Mouse (Mus musculus): ENCODE measurements around the gene Fam19a2. TPM values are rescaled to one million over a fixed set of nuclear protein-coding genes. Genes with fewer than 3 reads are reported as not detected.

Fam19a2 gene
- polyA plus RNA-seq (2015; fragmentation: Nextera tagmentation; extraction: Ambion mirVana): 0.25 and 0.41 TPM in 2 replicates

DNA sequence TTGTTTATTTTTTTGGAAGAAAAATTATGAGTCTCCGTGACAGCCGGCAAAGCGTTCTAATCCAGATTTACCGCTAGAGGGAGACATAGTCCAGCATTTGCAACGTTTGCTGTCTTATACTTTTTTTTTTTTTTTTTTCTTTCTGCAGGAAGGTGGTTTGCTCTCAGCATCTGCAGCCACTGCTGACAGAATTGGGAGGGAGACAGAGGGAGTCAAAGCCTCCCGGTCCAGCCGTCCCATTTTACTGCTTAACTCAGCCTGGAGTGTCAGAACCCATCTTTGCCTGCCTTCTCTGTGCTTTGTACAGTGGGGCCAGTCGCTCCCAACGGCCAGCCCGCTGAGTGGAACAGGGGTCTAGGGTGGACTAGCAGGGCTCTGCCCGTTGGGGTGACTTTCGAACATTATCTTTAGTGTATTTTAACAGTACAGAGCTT lies at the start of gene Fam19a2:
TSS of gene Fam19a2 (plus strand) at position 121 of the 434 bp plus-strand sequence.
- peaks cover 53% of the 10 kb centered on the region for H3K27me3 ChIP-seq (ENCODE audit: insufficient read depth, low read length)
- WGBS (ENCODE audit: insufficient replicate concordance): 3% methylated on average over 12 of the region's 12 CpGs

GRCm38 (mm10) chr10:123222785-123223184 lies 41.0 kb upstream of the Fam19a2 start:
- Histone ChIP-seq H3K4me2 (ENCODE audit: low read depth, low read length) (no peak overlapping the region), H3K36me3 (replicated peaks; ENCODE audit: insufficient read depth, low read length) (no peaks in the 10 kb centered on the region), H3K27ac (ENCODE audit: low read depth) (no peak overlapping the region), H3K4me1 (ENCODE audit: insufficient read depth) (no peaks in the 10 kb centered on the region), H3K9ac (replicated peaks) (no peak overlapping the region), H3K27me3 (ENCODE audit: insufficient read depth, low read length) (no peaks in the 10 kb centered on the region), H3K4me3 (ENCODE audit: low read depth, low read length) (no peak overlapping the region), H3K9me3 (ENCODE audit: low read length) (no peaks in the 10 kb centered on the region; the same call in 1 of the 2 replicates)
- WGBS (ENCODE audit: insufficient replicate concordance): 71% methylated on average over 5 of the region's 5 CpGs
- peak; percentile 73 for TF ChIP-seq EP300 (IDR thresholded peaks at IDR 0.05; ENCODE audit: low read depth)
- TF ChIP-seq CTCF (IDR thresholded peaks at IDR 0.05; ENCODE audit: low read depth): no peak
- ATAC-seq (peak; percentile 38; the same call in 1 of the 2 replicates), DNase-seq (no peak)

More for the DNA sequence above, at the start of gene Fam19a2:
- Histone ChIP-seq H3K27ac (ENCODE audit: low read depth) (no peak within 1 kb of the TSS), H3K4me2 (ENCODE audit: low read depth, low read length) (peak within 1 kb of the TSS; percentile 70), H3K4me1 (ENCODE audit: insufficient read depth) (peaks cover 6% of the 10 kb centered on the region), H3K36me3 (replicated peaks; ENCODE audit: insufficient read depth, low read length) (no peaks in the 10 kb centered on the region), H3K9me3 (ENCODE audit: low read length) (no peaks in the 10 kb centered on the region), H3K4me3 (ENCODE audit: low read depth, low read length) (peak within 1 kb of the TSS; percentile 28), H3K9ac (replicated peaks) (no peak within 1 kb of the TSS)
- DNase-seq (peak; percentile 37), ATAC-seq (no peak)
- TF ChIP-seq EP300 (IDR thresholded peaks at IDR 0.05; ENCODE audit: low read depth) (no peak), CTCF (IDR thresholded peaks at IDR 0.05; ENCODE audit: low read depth) (peak; percentile 74)

DNA sequence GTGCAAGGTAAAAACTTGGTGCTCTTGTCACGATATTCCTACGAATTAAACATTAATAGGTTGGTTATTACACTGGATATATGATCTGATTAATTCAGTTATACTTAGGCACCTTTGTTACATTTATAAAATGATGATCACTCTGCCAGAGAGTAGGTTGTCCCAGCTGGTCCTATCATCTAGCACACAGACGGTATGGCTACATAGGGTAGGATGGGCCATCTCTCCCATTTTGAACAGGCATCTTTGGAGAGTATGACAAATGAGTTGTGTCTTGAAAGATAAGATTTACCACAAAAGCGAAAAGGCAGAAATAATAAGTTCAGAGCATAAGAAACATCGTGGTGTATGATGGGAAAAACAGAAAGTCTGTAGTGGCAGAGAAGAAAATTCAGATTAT lies 34.4 kb upstream of the Fam19a2 start:
- Histone ChIP-seq H3K27ac (ENCODE audit: low read depth) (no peak overlapping the region), H3K4me3 (ENCODE audit: low read depth, low read length) (no peak overlapping the region), H3K27me3 (ENCODE audit: insufficient read depth, low read length) (no peaks in the 10 kb centered on the region), H3K9ac (replicated peaks) (no peak overlapping the region), H3K4me2 (ENCODE audit: low read depth, low read length) (no peak overlapping the region), H3K9me3 (ENCODE audit: low read length) (no peaks in the 10 kb centered on the region; the same call in 1 of the 2 replicates), H3K36me3 (replicated peaks; ENCODE audit: insufficient read depth, low read length) (no peaks in the 10 kb centered on the region), H3K4me1 (ENCODE audit: insufficient read depth) (no peaks in the 10 kb centered on the region)
- 75% methylated on average over 5 of the region's 5 CpGs for WGBS (ENCODE audit: insufficient replicate concordance)
- DNase-seq (no peak), ATAC-seq (no peak)
- TF ChIP-seq CTCF (IDR thresholded peaks at IDR 0.05; ENCODE audit: low read depth) (no peak), EP300 (IDR thresholded peaks at IDR 0.05; ENCODE audit: low read depth) (no peak)

DNA sequence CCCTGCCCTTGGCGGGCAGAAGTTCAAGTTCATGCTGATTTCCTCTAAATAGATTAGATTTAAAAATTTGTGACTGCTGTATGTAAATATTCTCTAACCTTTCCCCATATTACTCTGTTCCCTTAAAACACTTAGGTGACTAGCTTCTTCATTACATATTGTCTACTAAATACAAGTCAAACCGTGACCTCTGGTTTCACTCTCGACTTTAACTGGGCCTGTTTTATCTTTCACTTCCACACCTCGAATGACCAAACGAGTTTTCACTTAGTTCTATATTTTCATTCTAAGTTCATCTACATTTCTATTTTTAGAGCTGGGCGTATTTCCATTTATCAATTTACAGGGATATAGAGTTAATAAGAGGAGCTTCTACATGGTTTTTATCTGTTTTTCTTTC lies 15.7 kb upstream of the Fam19a2 start:
- ATAC-seq: no peak

GRCm38 (mm10) chr10:123251904-123252303 lies 11.9 kb upstream of the Fam19a2 start:
- WGBS (ENCODE audit: insufficient replicate concordance): 81% methylated on average over 9 of the region's 9 CpGs
- no peak overlapping the region for H3K4me3 ChIP-seq (ENCODE audit: low read depth, low read length)
- H3K36me3 ChIP-seq (replicated peaks; ENCODE audit: insufficient read depth, low read length): no peaks in the 10 kb centered on the region

More for the DNA sequence above, 15.7 kb upstream of the Fam19a2 start:
- Histone ChIP-seq H3K4me1 (ENCODE audit: insufficient read depth) (no peaks in the 10 kb centered on the region), H3K27ac (ENCODE audit: low read depth) (no peak overlapping the region), H3K9ac (replicated peaks) (no peak overlapping the region), H3K4me2 (ENCODE audit: low read depth, low read length) (no peak overlapping the region), H3K9me3 (ENCODE audit: low read length) (no peaks in the 10 kb centered on the region), H3K4me3 (ENCODE audit: low read depth, low read length) (no peak overlapping the region), H3K27me3 (ENCODE audit: insufficient read depth, low read length) (no peaks in the 10 kb centered on the region), H3K36me3 (replicated peaks; ENCODE audit: insufficient read depth, low read length) (no peaks in the 10 kb centered on the region)
- TF ChIP-seq EP300 (IDR thresholded peaks at IDR 0.05; ENCODE audit: low read depth) (no peak), CTCF (IDR thresholded peaks at IDR 0.05; ENCODE audit: low read depth) (no peak)
- 65% methylated on average over 6 of the region's 6 CpGs for WGBS (ENCODE audit: insufficient replicate concordance)
- DNase-seq: no peak

GRCm38 (mm10) chr10:123254299-123254698 lies 9.5 kb upstream of the Fam19a2 start:
- Histone ChIP-seq H3K4me1 (ENCODE audit: insufficient read depth) (no peaks in the 10 kb centered on the region), H3K9me3 (ENCODE audit: low read length) (no peaks in the 10 kb centered on the region), H3K9ac (replicated peaks) (no peak overlapping the region), H3K4me2 (ENCODE audit: low read depth, low read length) (no peak overlapping the region), H3K27me3 (ENCODE audit: insufficient read depth, low read length) (no peaks in the 10 kb centered on the region), H3K27ac (ENCODE audit: low read depth) (no peak overlapping the region), H3K36me3 (replicated peaks; ENCODE audit: insufficient read depth, low read length) (no peaks in the 10 kb centered on the region), H3K4me3 (ENCODE audit: low read depth, low read length) (no peak overlapping the region)
- DNase-seq: no peak
- TF ChIP-seq EP300 (IDR thresholded peaks at IDR 0.05; ENCODE audit: low read depth): no peak
- peak; percentile 60 for TF ChIP-seq CTCF (IDR thresholded peaks at IDR 0.05; ENCODE audit: low read depth)
- no peak for ATAC-seq
- 32% methylated on average over 5 of the region's 5 CpGs for WGBS (ENCODE audit: insufficient replicate concordance)

More at GRCm38 (mm10) chr10:123251904-123252303, 11.9 kb upstream of the Fam19a2 start:
- Histone ChIP-seq H3K9ac (replicated peaks) (no peak overlapping the region), H3K27me3 (ENCODE audit: insufficient read depth, low read length) (no peaks in the 10 kb centered on the region), H3K4me2 (ENCODE audit: low read depth, low read length) (no peak overlapping the region), H3K9me3 (ENCODE audit: low read length) (no peaks in the 10 kb centered on the region), H3K4me1 (ENCODE audit: insufficient read depth) (no peaks in the 10 kb centered on the region), H3K27ac (ENCODE audit: low read depth) (no peak overlapping the region)
- no peak for TF ChIP-seq CTCF (IDR thresholded peaks at IDR 0.05; ENCODE audit: low read depth)
- no peak for TF ChIP-seq EP300 (IDR thresholded peaks at IDR 0.05; ENCODE audit: low read depth)
- DNase-seq: no peak
- ATAC-seq: no peak
